Mouse (Mus musculus) heart, postnatal 0 days (tissue): ENCODE data around the gene Plxna2. TPM values are rescaled to one million over a fixed set of nuclear protein-coding genes. Genes with fewer than 3 reads are reported as not detected.

ENCODE experiments used
- ATAC-seq: fragments of 200-750 bp; cut with Nextera tagmentation; 2 replicates; pipeline ENCODE4 v1.8.0; 2017; ENCODE audit warnings: low read depth, moderate number of reproducible peaks, moderate library complexity; ENCODE audit not compliant: insufficient read depth
- DNase-seq: peaks from one replicate; pipeline ENCODE4 v3.0.0-alpha.2; 2016; ENCODE audit warnings: low spot score
- H3K27ac ChIP-seq: fragments of 300-500 bp; sonication (generic); 2 replicates; pipeline ENCODE4 v1.5.1; 2014; ENCODE audit warnings: low read depth, mild to moderate bottlenecking
- H3K27me3 ChIP-seq: fragments of 300-500 bp; sonication (generic); 2 replicates; pipeline ENCODE4 v1.6.1; 2014; ENCODE audit warnings: low read length, mixed read lengths; ENCODE audit not compliant: control insufficient read depth, insufficient read depth
- H3K36me3 ChIP-seq: fragments of 300-500 bp; sonication (generic); replicated peaks from 2 replicates; pipeline ENCODE4 v1.6.1; 2014; ENCODE audit warnings: low read length, mixed read lengths; ENCODE audit not compliant: control insufficient read depth, insufficient read depth
- H3K4me1 ChIP-seq: fragments of 300-500 bp; sonication (generic); 2 replicates; pipeline ENCODE4 v1.6.1; 2014; ENCODE audit warnings: antibody characterized with exemption; ENCODE audit not compliant: control insufficient read depth, insufficient read depth
- H3K4me2 ChIP-seq: fragments of 300-500 bp; sonication (generic); 2 replicates; pipeline ENCODE4 v1.6.1; 2014; ENCODE audit warnings: low read depth, mild to moderate bottlenecking, low read length, moderate library complexity
- H3K4me3 ChIP-seq: fragments of 300-500 bp; sonication (generic); 2 replicates; pipeline ENCODE4 v1.5.1; 2014; ENCODE audit warnings: low read depth, low read length
- H3K9ac ChIP-seq: fragments of 300-500 bp; sonication (generic); replicated peaks from 2 replicates; pipeline ENCODE4 v1.6.1; 2014; ENCODE audit warnings: low read depth, low read length, mixed read lengths
- H3K9me3 ChIP-seq: fragments of 300-500 bp; sonication (generic); replicated peaks from 2 replicates; pipeline ENCODE4 v1.6.1; 2016; ENCODE audit warnings: low read length; ENCODE audit not compliant: control insufficient read depth
- CTCF ChIP-seq: IDR thresholded peaks from 2 replicates; pipeline ENCODE4 v1.5.1; 2016; ENCODE audit warnings: antibody characterized with exemption, control low read depth, low read depth
- EP300 ChIP-seq: IDR thresholded peaks from 2 replicates; pipeline ENCODE4 v1.6.1; 2016; ENCODE audit warnings: antibody characterized with exemption, low read depth
- WGBS: fragments of 180-500 bp; shearing (Covaris S2); extraction: QIAGEN DNeasy Blood & Tissue Kit; methylation state at CpG from one replicate; pipeline ENCODE4 v1.1.7; 2014; 5-methylcytosine and 5-hydroxymethylcytosine counted together
- polyA plus RNA-seq: library from polyadenylated mRNA; unstranded; fragments of >200 nt; fragmentation: Nextera tagmentation; extraction: Ambion mirVana; gene quantifications from 2 replicates; pipeline ENCODE4 v1.2.1, GENCODE M21; 2015
- total RNA-seq: library from RNA; depleted of rRNA; stranded (reverse); fragments of >200 nt; gene quantifications from 2 replicates; pipeline ENCODE4 v1.2.3, GENCODE M21; 2014; ENCODE audit warnings: low replicate concordance

The Plxna2 gene
- total and polyA plus RNA-seq, 2 experiments from 2014 or later: 4.0 to 14.4 TPM

DNA sequence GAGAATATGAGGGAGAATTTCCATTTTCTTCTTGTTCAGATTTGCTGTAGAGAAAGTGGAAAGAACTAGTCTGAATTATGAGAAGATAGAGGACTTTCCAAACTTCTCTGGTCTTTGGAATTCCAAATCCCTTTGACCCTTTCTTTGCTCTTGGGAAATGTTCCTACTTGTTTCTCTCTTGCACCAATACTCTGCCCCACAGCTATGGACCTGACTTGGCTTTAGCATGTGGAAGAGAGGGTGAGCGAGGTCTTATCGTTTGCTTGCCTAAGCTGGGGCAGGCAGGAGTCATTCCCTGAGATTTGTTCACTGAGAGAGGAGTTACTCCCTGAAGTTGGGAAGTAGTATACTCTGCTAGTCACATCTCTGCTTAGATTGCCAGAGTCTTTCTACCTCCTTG lies 32.5 kb downstream of the Plxna2 start:
- ATAC-seq: no peak
- 91% methylated on average over 2 of the region's 2 CpGs for WGBS
- H3K9me3 ChIP-seq: no peaks in the 10 kb centered on the region

GRCm38 (mm10) chr1:194651987-194652386 lies 34.0 kb downstream of the Plxna2 start:
- no peak overlapping the region for H3K9ac ChIP-seq
- ATAC-seq: peak; percentile 85
- peaks cover 8% of the 10 kb centered on the region for H3K4me1 ChIP-seq
- no peak overlapping the region for H3K4me3 ChIP-seq
- DNase-seq: peak; percentile 59
- H3K4me2 ChIP-seq: no peak overlapping the region
- peaks cover 24% of the 10 kb centered on the region for H3K36me3 ChIP-seq
- WGBS: 37% methylated on average over 3 of the region's 3 CpGs
- H3K27me3 ChIP-seq: no peaks in the 10 kb centered on the region
- H3K27ac ChIP-seq: peak overlapping the region; percentile 79
- TF ChIP-seq EP300 (peak; percentile 86), CTCF (no peak)
- no peaks in the 10 kb centered on the region for H3K9me3 ChIP-seq

More for the DNA sequence above, 32.5 kb downstream of the Plxna2 start:
- Histone ChIP-seq H3K27me3 (no peaks in the 10 kb centered on the region), H3K4me1 (peaks cover 12% of the 10 kb centered on the region), H3K4me3 (no peak overlapping the region), H3K36me3 (peaks cover 24% of the 10 kb centered on the region), H3K9ac (no peak overlapping the region), H3K27ac (0 out of 2 replicates have a peak overlapping the region, but pooled peaks have one; percentile 79), H3K4me2 (no peak overlapping the region)
- TF ChIP-seq EP300 (no peak), CTCF (no peak)
- no peak for DNase-seq

- ATAC-seq (peak; percentile 51), DNase-seq (peak; percentile 62)
- no peak overlapping the region for H3K4me3 ChIP-seq
- no peak overlapping the region for H3K9ac ChIP-seq
- WGBS: 5% methylated on average over 1 of the region's 1 CpGs
- H3K4me2 ChIP-seq: no peak overlapping the region
- H3K27me3 ChIP-seq: no peaks in the 10 kb centered on the region
- H3K36me3 ChIP-seq: no peaks in the 10 kb centered on the region; the same call in 1 of the 2 replicates
- peak overlapping the region; percentile 70 for H3K27ac ChIP-seq
- peaks cover 45% of the 10 kb centered on the region for H3K4me1 ChIP-seq
- no peaks in the 10 kb centered on the region for H3K9me3 ChIP-seq
- 0 out of 2 replicates have a peak, but pooled peaks have one; percentile 6 for TF ChIP-seq CTCF
- TF ChIP-seq EP300: no peak
Measured at GRCm38 (mm10) chr1:194658459-194659160, 40.6 kb downstream of the Plxna2 start.

DNA sequence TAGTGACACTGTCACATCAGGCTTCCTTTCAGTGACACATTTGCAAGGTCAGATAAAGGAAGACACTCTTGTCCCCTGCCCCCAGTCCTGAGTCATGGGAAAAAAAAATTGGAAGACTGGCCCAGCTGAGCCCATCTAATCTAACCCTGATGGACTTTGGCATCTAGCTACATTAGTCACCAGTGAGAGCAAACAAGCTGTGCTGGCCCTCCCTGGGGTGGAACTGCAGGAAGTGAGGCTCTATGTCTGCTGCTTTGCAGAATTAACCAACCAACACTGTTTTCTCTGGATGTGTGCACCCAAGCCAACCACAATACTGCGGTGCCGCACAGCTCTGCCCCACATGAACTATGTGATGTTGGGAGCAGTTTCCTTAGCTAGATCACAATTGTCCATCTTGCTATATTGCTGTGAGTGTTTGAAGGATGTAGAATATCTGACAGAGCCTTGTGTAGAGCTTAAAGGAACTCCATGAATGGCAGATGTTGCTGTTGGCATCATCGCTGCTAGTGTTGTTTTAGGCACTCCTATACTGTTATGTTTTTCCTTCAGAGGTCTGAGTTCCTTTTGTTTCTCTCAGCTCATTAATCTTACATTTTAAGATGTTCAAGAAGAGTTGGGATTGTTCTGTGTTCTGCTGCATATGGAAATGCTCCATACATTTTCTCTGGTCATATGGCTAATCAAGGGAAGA lies 42.6 kb downstream of the Plxna2 start:
- TF ChIP-seq CTCF: no peak
- TF ChIP-seq EP300: no peak
- DNase-seq: peak; percentile 51
- no peaks in the 10 kb centered on the region for H3K27me3 ChIP-seq
- no peak overlapping the region for H3K4me2 ChIP-seq
- H3K9me3 ChIP-seq: no peaks in the 10 kb centered on the region
- ATAC-seq: peak; percentile 80
- peak overlapping the region; percentile 70 for H3K27ac ChIP-seq
- WGBS: 60% methylated on average over 3 of the region's 3 CpGs
- H3K4me1 ChIP-seq: peaks cover 48% of the 10 kb centered on the region
- no peak overlapping the region for H3K9ac ChIP-seq
- no peaks in the 10 kb centered on the region; the same call in 1 of the 2 replicates for H3K36me3 ChIP-seq
- H3K4me3 ChIP-seq: no peak overlapping the region

GRCm38 (mm10) chr1:194663021-194663420 lies 45.0 kb downstream of the Plxna2 start:
- Histone ChIP-seq H3K4me1 (peaks cover 50% of the 10 kb centered on the region), H3K27ac (no peak overlapping the region), H3K36me3 (0 out of 2 replicates have a peak, but pooled peaks cover 5% of the 10 kb centered on the region), H3K4me2 (no peak overlapping the region), H3K9me3 (no peaks in the 10 kb centered on the region), H3K9ac (no peak overlapping the region), H3K27me3 (no peaks in the 10 kb centered on the region), H3K4me3 (no peak overlapping the region)
- ATAC-seq (no peak), DNase-seq (no peak)
- no peak for TF ChIP-seq EP300
- TF ChIP-seq CTCF: no peak
